Mouse (Mus musculus) thymus, adult 2 months (tissue): Measurements from ENCODE around the gene Pwp2. TPM values are rescaled to one million over a fixed set of nuclear protein-coding genes. Genes with fewer than 3 reads are reported as not detected.
A peak's percentile ranks its signal among the peaks of the same experiment; 100 is the strongest.

Experiments used
- DNase-seq: peaks from one replicate; pipeline ENCODE4 v3.0.0; 2021
- H3K27ac ChIP-seq: fragments of 200-500 bp; 2 replicates; pipeline ENCODE4 v1.5.1; 2012; ENCODE audit warnings: low read length, control low read depth; ENCODE audit not compliant: control insufficient read depth, insufficient read depth
- H3K27me3 ChIP-seq: fragments of 200-500 bp; 2 replicates; pipeline ENCODE4 v1.6.1; 2012; ENCODE audit warnings: mild to moderate bottlenecking, low read length, moderate library complexity, mixed read lengths; ENCODE audit not compliant: control insufficient read depth, insufficient read depth
- H3K36me3 ChIP-seq: fragments of 200-500 bp; 2 replicates; pipeline ENCODE4 v1.6.1; 2012; ENCODE audit warnings: mild to moderate bottlenecking, low read length, moderate library complexity; ENCODE audit not compliant: control insufficient read depth, insufficient read depth
- H3K4me1 ChIP-seq: fragments of 200-500 bp; replicated peaks from 2 replicates; pipeline ENCODE4 v1.6.1; 2012; ENCODE audit warnings: low read length; ENCODE audit not compliant: control insufficient read depth, insufficient read depth
- H3K4me3 ChIP-seq: fragments of 200-500 bp; 2 replicates; pipeline ENCODE4 v1.5.1; 2012; ENCODE audit warnings: mild to moderate bottlenecking, low read length, control low read depth, moderate library complexity; ENCODE audit not compliant: control insufficient read depth, insufficient read depth
- CTCF ChIP-seq: fragments of 200-500 bp; IDR thresholded peaks from 2 replicates; pipeline ENCODE4 v1.5.1; 2012; ENCODE audit warnings: mild to moderate bottlenecking, control low read depth, low read length, moderate library complexity, borderline replicate concordance; ENCODE audit not compliant: control insufficient read depth, poor library complexity, insufficient read depth; ENCODE audit errors: extremely low read depth
- POLR2A ChIP-seq: fragments of 200-500 bp; IDR thresholded peaks from 2 replicates; pipeline ENCODE4 v1.6.1; 2012; ENCODE audit warnings: mild to moderate bottlenecking, low read length, control low read depth, moderate library complexity; ENCODE audit not compliant: control insufficient read depth, poor library complexity, insufficient read depth; ENCODE audit errors: extremely low read depth
- WGBS: fragments of 180-500 bp; shearing (Covaris S2); methylation state at CpG from one replicate; pipeline ENCODE4 v1.1.7; 2018; 5-methylcytosine and 5-hydroxymethylcytosine counted together
- polyA plus RNA-seq: library from polyadenylated mRNA; depleted of rRNA; stranded (reverse); fragments of >200 nt; gene quantifications from 2 replicates; pipeline ENCODE4 v1.2.3, GENCODE M21; 2012; rRNA removed

The Pwp2 gene
- polyA plus RNA-seq, result 16.4 and 17.1 TPM in 2 replicates

DNA sequence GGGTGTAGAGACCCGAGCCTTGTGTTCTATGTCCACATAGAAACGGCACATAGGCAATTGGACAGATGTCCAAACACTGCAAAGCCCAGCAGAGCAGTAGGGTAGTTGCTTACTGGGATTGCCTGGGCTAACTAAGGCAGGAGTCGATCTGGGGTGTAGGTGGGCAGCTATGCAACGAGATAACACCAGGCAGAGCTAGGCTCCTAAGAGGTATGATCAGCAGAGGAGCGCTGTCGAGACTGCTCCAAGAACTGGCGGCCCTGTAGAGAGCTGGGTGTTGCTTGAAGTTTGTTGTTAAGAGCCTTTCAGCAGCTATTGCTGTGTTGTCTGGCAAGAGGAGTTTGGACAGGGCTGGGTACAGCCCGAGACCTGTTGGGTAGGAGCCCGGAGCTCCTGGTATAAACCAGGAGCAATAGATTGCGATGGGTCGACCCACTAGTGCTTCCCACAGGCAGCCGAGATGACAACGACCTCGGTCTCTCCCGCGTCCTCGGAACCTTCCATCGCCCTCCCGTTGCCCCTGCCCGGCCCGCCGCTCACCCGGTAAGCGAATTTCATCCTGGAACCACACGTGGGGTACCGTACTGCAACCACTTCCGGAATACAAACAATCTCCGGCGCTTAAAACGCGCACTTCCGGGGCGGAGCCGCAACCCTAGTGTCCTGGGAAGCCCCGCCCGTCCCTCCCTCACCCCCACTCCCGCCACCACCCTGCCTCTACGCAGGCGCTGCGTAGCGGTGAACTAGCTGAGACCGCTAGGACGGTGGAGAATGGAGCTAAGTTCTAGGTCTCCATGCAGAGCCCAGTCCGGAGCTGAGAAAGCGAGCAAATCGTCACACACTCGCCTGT lies at the start of gene Pwp2:
Gene Pwp2, minus strand, starts transcription at position 619 of the 850 bp plus-strand sequence.
- peaks cover 9% of the 10 kb centered on the region for H3K4me1 ChIP-seq
- 2% methylated on average over 47 of the region's 47 CpGs for whole genome bisulfite sequencing
- H3K27me3 ChIP-seq, result no peaks in the 10 kb centered on the region
- peak within 1 kb of the TSS; percentile 87 for H3K4me3 ChIP-seq
- TF ChIP-seq CTCF, result no peak
- peak; percentile 79 for TF ChIP-seq POLR2A
- H3K27ac ChIP-seq, result peak within 1 kb of the TSS; percentile 74
- peak; percentile 88 for DNase-seq
- peaks cover 8% of the 10 kb centered on the region for H3K36me3 ChIP-seq

DNA sequence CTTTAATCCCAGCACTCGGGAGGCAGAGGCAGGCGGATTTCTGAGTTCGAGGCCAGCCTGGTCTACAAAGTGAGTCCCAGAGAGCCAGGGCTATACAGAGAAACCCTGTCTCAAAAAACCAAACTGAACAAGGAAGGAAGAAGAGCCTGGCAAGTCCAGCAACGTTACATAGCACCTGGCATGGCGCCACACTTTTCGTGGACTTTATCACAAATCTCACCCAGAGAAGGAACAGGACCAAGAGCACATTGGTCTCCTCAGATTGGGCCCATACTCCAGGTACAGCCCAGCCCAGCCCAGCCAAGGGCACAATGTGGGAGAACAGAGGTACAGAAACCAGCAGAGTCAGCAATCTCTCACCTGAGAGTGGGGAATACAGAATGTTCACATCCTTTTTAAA lies 48.8 kb upstream of the Pwp2 start:
- Histone ChIP-seq H3K4me1 (peaks cover 34% of the 10 kb centered on the region), H3K27ac (no peak overlapping the region), H3K27me3 (no peaks in the 10 kb centered on the region), H3K36me3 (peaks cover 9% of the 10 kb centered on the region), H3K4me3 (no peak overlapping the region)
- DNase-seq, result no peak
- WGBS, result 69% methylated on average over 6 of the region's 6 CpGs
- TF ChIP-seq CTCF (no peak), POLR2A (no peak)

DNA sequence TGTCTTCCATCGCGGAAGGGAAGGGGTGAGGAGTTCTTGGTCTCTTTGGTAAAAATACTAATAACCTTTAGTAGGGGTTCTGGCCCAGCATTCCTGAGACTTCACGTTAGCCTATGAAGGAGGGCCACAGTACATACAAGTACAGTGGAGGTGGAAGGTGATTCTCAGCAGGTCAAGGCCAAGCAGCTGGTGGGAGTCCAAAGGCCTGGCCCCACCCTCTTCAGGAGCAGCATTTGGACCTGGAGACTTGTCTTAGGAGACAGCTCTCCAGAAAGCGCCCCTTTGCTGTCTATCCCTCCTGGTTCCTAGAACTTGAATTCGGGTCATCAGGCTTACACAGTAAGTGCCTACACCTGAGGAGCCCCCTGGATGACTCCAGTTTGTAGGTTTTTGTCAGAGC lies 48.2 kb upstream of the Pwp2 start:
- H3K27ac ChIP-seq, result no peak overlapping the region
- peaks cover 15% of the 10 kb centered on the region for H3K36me3 ChIP-seq

DNA sequence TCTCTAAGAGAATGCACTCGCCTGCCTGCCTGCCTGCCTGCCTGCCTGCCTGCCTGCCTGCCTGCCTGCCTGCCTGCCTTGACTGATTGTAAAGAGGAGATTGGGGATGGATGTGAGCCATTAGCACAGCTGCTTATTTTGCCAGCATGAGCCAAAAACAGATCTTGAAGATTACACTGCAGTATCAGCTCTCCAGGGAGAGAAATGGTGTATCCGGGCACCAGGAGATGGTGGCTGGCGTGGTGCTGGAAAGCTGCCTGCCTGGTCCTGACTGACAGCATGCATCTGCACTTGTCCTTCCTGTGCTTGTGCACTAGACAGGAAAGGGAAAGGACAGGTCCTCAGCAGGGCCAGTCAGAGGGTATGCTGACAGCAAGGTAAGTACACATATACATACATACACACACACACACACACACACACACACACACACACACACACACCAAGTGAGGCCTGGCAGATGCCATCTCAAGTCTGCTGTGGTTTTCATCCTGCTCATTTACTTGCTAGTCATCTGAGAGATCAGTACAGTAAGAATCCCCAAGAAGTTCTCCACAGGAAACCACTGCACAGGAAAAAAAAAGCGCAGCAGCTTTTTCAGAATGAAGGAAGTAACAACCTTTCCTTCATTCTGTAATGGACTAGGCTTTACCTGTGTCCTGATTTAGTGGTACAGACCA lies 47.5 kb upstream of the Pwp2 start:
- 27% methylated on average over 4 of the region's 4 CpGs for WGBS
- TF ChIP-seq POLR2A, result no peak
- TF ChIP-seq CTCF, result no peak

More for the DNA sequence above, 48.2 kb upstream of the Pwp2 start:
- 59% methylated on average over 5 of the region's 5 CpGs for WGBS
- TF ChIP-seq CTCF (no peak), POLR2A (no peak)
- Histone ChIP-seq H3K4me1 (peaks cover 34% of the 10 kb centered on the region), H3K27me3 (no peaks in the 10 kb centered on the region), H3K4me3 (no peak overlapping the region)
- no peak for DNase-seq

DNA sequence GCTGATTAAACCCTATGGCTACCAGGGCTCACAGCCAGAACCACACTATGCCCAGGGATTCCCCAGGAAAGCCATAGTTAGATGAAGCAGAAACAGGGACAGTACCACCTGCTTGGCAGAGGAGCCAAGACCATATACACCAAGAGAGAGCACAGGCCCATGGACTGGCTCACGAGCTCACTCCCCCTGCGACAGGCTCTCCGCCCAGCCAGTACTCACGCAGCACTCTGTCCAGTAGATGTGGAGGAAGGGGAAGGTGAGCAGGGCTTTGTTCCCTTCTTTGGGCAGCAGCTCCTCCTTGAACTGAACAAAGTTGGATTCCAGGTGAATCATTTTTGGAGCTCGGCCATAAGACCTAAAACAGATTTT lies 43.6 kb upstream of the Pwp2 start:
- no peaks in the 10 kb centered on the region for H3K27me3 ChIP-seq
- no peak for DNase-seq
- no peak overlapping the region for H3K4me3 ChIP-seq
- peaks cover 18% of the 10 kb centered on the region for H3K4me1 ChIP-seq
- H3K36me3 ChIP-seq, result peaks cover 31% of the 10 kb centered on the region
- TF ChIP-seq POLR2A (no peak), CTCF (no peak)
- no peak overlapping the region for H3K27ac ChIP-seq
- WGBS, result 95% methylated on average over 5 of the region's 5 CpGs

More for the DNA sequence above, 47.5 kb upstream of the Pwp2 start:
- no peak overlapping the region for H3K27ac ChIP-seq
- DNase-seq, result no peak
- H3K4me1 ChIP-seq, result peaks cover 32% of the 10 kb centered on the region
- H3K36me3 ChIP-seq, result peaks cover 19% of the 10 kb centered on the region
- H3K4me3 ChIP-seq, result no peak overlapping the region
- no peaks in the 10 kb centered on the region for H3K27me3 ChIP-seq

DNA sequence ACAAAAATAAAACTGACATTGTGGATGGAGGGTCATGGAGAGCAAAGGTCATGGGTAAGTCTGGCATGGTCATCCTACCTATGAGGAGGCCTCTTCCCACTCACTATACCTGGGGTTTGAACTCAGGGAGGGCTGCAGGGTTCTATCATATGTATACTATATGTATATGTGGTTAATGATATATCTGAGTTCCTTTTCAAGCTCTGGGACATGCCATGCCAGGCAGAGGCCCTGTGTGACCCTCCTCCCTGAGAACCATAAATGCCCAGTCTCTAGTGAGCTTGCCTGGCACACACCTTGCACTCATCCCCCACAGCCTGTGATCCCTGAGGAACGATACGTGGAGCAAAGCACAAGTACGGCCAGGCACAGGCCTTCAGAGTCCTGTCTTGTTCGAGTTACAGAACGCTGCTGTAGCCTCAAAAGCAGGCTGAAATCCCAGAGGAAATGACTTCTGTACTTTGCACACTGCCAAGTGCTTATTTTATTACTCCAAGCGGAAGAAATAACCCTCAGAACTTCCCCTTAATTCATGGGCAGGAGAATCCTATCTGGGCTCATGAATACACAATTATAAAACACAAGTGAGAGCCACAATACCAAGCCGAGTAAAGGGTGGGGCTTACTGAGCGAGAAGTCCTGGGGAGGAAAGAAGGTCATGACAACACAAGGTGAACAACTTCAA lies 43.1 kb upstream of the Pwp2 start:
- Histone ChIP-seq H3K36me3 (peaks cover 31% of the 10 kb centered on the region), H3K4me3 (no peak overlapping the region), H3K27me3 (no peaks in the 10 kb centered on the region), H3K27ac (no peak overlapping the region), H3K4me1 (peaks cover 14% of the 10 kb centered on the region)
- TF ChIP-seq POLR2A (no peak), CTCF (no peak)
- DNase-seq, result no peak
- WGBS, result 86% methylated on average over 8 of the region's 8 CpGs
